ENCODE assay signal across 8 mouse cellular contexts in the genomic region with DNA sequence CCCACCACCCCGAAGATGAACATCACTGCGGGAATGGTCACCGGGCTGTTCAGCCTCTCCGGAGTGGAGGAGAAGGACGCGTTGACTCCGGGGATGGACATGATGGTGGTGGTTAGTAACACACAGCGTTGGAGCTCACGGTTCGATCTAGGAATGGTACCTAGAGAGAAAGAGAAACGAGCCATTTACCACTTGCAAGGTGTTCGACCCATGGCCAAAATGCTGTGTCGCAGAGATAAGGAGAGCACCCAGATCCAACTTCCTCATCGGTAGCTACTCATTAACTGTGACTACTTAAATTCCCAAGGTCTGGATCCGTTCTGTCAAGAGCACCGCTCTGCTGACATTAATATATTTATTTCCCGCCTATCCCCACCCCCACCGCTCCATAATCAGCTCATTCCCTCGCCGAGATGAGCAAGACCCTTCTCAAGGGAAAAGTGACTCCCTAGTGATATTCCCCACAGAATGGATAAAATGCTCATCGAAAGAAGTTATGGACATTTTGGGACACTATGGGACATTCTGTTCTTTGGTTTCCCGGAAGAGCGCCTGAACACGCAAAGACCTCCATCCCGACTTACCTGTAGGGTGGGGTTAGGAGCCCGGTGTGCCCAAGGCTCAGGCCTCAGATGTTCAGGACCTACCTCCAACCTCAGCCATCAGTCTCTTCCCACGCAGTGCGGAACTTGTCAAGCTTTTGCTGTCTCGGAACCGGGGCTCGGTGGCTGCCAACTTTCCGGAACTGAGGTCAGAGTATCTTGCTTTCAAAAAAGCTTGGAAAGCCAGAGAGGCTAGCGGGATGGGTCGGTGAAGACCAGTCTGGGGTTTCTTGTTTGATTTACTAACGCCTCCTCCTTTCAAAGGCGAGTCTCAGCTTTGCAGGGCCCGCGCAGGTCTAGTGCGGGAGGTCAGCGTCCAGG. TPM values are rescaled to one million over a fixed set of nuclear protein-coding genes. Genes with fewer than 3 reads are reported as not detected.
DNase-seq lines count a peak whose midpoint lies in the region; ATAC-seq and TF ChIP-seq lines count a peak whose summit lies in the region.

No protein-coding gene starts in this region.

- H3K9me3 ChIP-seq in hindbrain, embryonic 12.5 days (replicated peaks) = no peaks in the 10 kb centered on the region
- no peaks in the 10 kb centered on the region for H3K9me3 ChIP-seq in liver, postnatal 0 days (ENCODE audit: low read length)

- no peak for TF ChIP-seq POLR2A in embryonic fibroblast, embryonic 13.5 days (IDR thresholded peaks at IDR 0.05; ENCODE audit: low read depth, low read length)
- TF ChIP-seq POLR2A in small intestine, adult 2 months (IDR thresholded peaks at IDR 0.05; ENCODE audit: low read depth, low read length) = no peak

- peaks cover 62% of the 10 kb centered on the region for H3K27me3 ChIP-seq in hindbrain, embryonic 12.5 days
- H3K27me3 ChIP-seq in liver, postnatal 0 days (ENCODE audit: insufficient read depth, low read length) = peaks cover 28% of the 10 kb centered on the region
- no peaks in the 10 kb centered on the region for H3K27me3 ChIP-seq in small intestine, adult 2 months (ENCODE audit: control insufficient read depth, insufficient read depth, low read length)

- 9% methylated on average over 40 of the region's 40 CpGs for WGBS in hindbrain, embryonic 12.5 days
- WGBS in liver, postnatal 0 days (ENCODE audit: insufficient replicate concordance) = 3% methylated on average over 40 of the region's 40 CpGs
- WGBS in small intestine, adult 2 months = 2% methylated on average over 40 of the region's 40 CpGs

- ATAC-seq in hindbrain, embryonic 12.5 days (ENCODE audit: low FRiP score) = no peak
- ATAC-seq in liver, postnatal 0 days = no peak

- peak overlapping the region; percentile 55 for H3K9ac ChIP-seq in hindbrain, embryonic 12.5 days
- H3K9ac ChIP-seq in liver, postnatal 0 days (replicated peaks) = peak overlapping the region; percentile 63

- no peaks in the 10 kb centered on the region for H3K36me3 ChIP-seq in hindbrain, embryonic 12.5 days
- H3K36me3 ChIP-seq in liver, postnatal 0 days (replicated peaks; ENCODE audit: insufficient read depth, low read length) = no peaks in the 10 kb centered on the region
- H3K36me3 ChIP-seq in small intestine, adult 2 months (ENCODE audit: control insufficient read depth, insufficient read depth, low read length) = peaks cover 5% of the 10 kb centered on the region

- H3K4me1 ChIP-seq in embryonic fibroblast, embryonic 13.5 days (ENCODE audit: control insufficient read depth, insufficient read depth, low read length) = no peaks in the 10 kb centered on the region; the same call in 1 of the 2 replicates
- peaks cover 27% of the 10 kb centered on the region for H3K4me1 ChIP-seq in hindbrain, embryonic 12.5 days
- H3K4me1 ChIP-seq in liver, postnatal 0 days (ENCODE audit: insufficient read depth) = peaks cover 40% of the 10 kb centered on the region
- peaks cover 8% of the 10 kb centered on the region; the same call in 1 of the 2 replicates for H3K4me1 ChIP-seq in small intestine, adult 2 months (ENCODE audit: control insufficient read depth, insufficient read depth, insufficient read length, low read length)

- peak overlapping the region; percentile 90 for H3K4me2 ChIP-seq in hindbrain, embryonic 12.5 days (replicated peaks)
- H3K4me2 ChIP-seq in liver, postnatal 0 days (ENCODE audit: low read depth, low read length) = peak overlapping the region; percentile 99

- no peak for TF ChIP-seq EP300 in liver, postnatal 0 days (IDR thresholded peaks at IDR 0.05; ENCODE audit: low read depth)

- H3K4me3 ChIP-seq in embryonic fibroblast, embryonic 13.5 days (ENCODE audit: insufficient read depth, low read length) = peak overlapping the region; percentile 61
- H3K4me3 ChIP-seq in hindbrain, embryonic 12.5 days = peak overlapping the region; percentile 47
- H3K4me3 ChIP-seq in liver, postnatal 0 days (ENCODE audit: low read depth, low read length) = peak overlapping the region; percentile 72
- H3K4me3 ChIP-seq in small intestine, adult 2 months (ENCODE audit: low read depth, low read length) = peak overlapping the region; percentile 82

- H3K27ac ChIP-seq in embryonic fibroblast, embryonic 13.5 days (ENCODE audit: insufficient read depth, low read length) = no peak overlapping the region
- no peak overlapping the region for H3K27ac ChIP-seq in hindbrain, embryonic 12.5 days
- no peak overlapping the region for H3K27ac ChIP-seq in liver, postnatal 0 days (ENCODE audit: low read depth)
- H3K27ac ChIP-seq in small intestine, adult 2 months (ENCODE audit: insufficient read depth, low read depth, low read length) = peak overlapping the region; percentile 66

- no peak for TF ChIP-seq CTCF in embryonic fibroblast, embryonic 13.5 days (IDR thresholded peaks at IDR 0.05; ENCODE audit: borderline replicate concordance, insufficient read depth, low read length)
- TF ChIP-seq CTCF in liver, postnatal 0 days (IDR thresholded peaks at IDR 0.05; ENCODE audit: low read depth) = no peak
- no peak for TF ChIP-seq CTCF in small intestine, adult 2 months (IDR thresholded peaks at IDR 0.05; ENCODE audit: extremely low read depth, insufficient read length, insufficient replicate concordance, low read depth, low read length)

- DNase-seq in thymus, postnatal 0 days (ENCODE audit: low spot score) = peak; percentile 24
- no peak for DNase-seq in thymus, postnatal 25 days
- DNase-seq in liver, postnatal 0 days = peak; percentile 21
- DNase-seq in layer of hippocampus, postnatal 25 days (ENCODE audit: extremely low spot score in 1 of 2, low spot score in 1 of 2) = no peak
- no peak for DNase-seq in urinary bladder, postnatal 36 days (ENCODE audit: low spot score in 2 of 2)

RNA-seq across cellular contexts. Expression of a gene that starts 0.7 kb away (rescaled TPM):
- polyA plus RNA-seq in thymus, postnatal 0 days (2015; fragmentation: Nextera tagmentation; extraction: Ambion mirVana) = 18.2 and 18.3 TPM in 2 replicates
- 4.0 and 4.3 TPM in 2 replicates for polyA plus RNA-seq in embryonic fibroblast, embryonic 13.5 days (2011; ENCODE audit: insufficient read length, low read depth, missing spikeins)
- 2.1 and 2.4 TPM in 2 replicates for polyA plus RNA-seq in hindbrain, embryonic 12.5 days (2016; fragmentation: Nextera tagmentation; extraction: Ambion mirVana)
- 0.99 and 1.5 TPM in 2 replicates for polyA plus RNA-seq in liver, postnatal 0 days (2015; fragmentation: Nextera tagmentation; extraction: Ambion mirVana)
- polyA plus RNA-seq in small intestine, adult 2 months (2012; rRNA removed) = 37.8 and 85.6 TPM in 2 replicates
- total RNA-seq in layer of hippocampus, postnatal 25 days (2021) = 1 to 10 TPM in 1 of 2 experiments, under 1 TPM in 1; 0.75 to 1.0 TPM

RNA-seq across cellular contexts. Expression of a gene that starts 58.0 kb away (rescaled TPM):
- 43.6 and 45.9 TPM in 2 replicates for polyA plus RNA-seq in thymus, postnatal 0 days (2015; fragmentation: Nextera tagmentation; extraction: Ambion mirVana)
- 23.2 and 28.7 TPM in 2 replicates for polyA plus RNA-seq in embryonic fibroblast, embryonic 13.5 days (2011; ENCODE audit: insufficient read length, low read depth, missing spikeins)
- 45.8 and 48.0 TPM in 2 replicates for polyA plus RNA-seq in hindbrain, embryonic 12.5 days (2016; fragmentation: Nextera tagmentation; extraction: Ambion mirVana)
- polyA plus RNA-seq in liver, postnatal 0 days (2015; fragmentation: Nextera tagmentation; extraction: Ambion mirVana) = 16.3 and 16.5 TPM in 2 replicates
- polyA plus RNA-seq in small intestine, adult 2 months (2012; rRNA removed) = 0.76 and 1.4 TPM in 2 replicates
- 10 to 100 TPM; 71.6 to 77.5 TPM for total RNA-seq in layer of hippocampus, postnatal 25 days (2021)

Comparison
In these comparisons a context has a peak if more than half of its experiments do, and no peak if none do; other contexts are left out.
1. DNase-seq: peak in thymus, postnatal 0 days (single experiment) and liver, postnatal 0 days (single experiment); none in thymus, postnatal 25 days (single experiment), layer of hippocampus, postnatal 25 days (0 of 2) and urinary bladder, postnatal 36 days (0 of 2).
2. Peak in every context shown above with its lines, with median percentiles within 50 percentile points of each other: H3K4me3 ChIP-seq.